Mouse (Mus musculus) hindbrain, embryonic 16.5 days (tissue): ENCODE data around the gene Il18. TPM values are rescaled to one million over a fixed set of nuclear protein-coding genes. Genes with fewer than 3 reads are reported as not detected.

ENCODE experiments used
- ATAC-seq: fragments of 200-750 bp; cut with Nextera tagmentation; 2 replicates; pipeline ENCODE4 v1.8.0; 2017; ENCODE audit warnings: moderate TSS enrichment, moderate library complexity
- H3K27ac ChIP-seq: fragments of 300-500 bp; sonication (generic); 2 replicates; pipeline ENCODE4 v1.5.1; 2014; ENCODE audit warnings: low read depth, mild to moderate bottlenecking, control low read depth, low read length, moderate library complexity
- H3K27me3 ChIP-seq: fragments of 300-500 bp; sonication (generic); replicated peaks from 2 replicates; pipeline ENCODE4 v1.6.1; 2014; ENCODE audit warnings: low read length; ENCODE audit not compliant: control insufficient read depth, insufficient read depth
- H3K36me3 ChIP-seq: fragments of 300-500 bp; sonication (generic); 2 replicates; pipeline ENCODE4 v1.6.1; 2014; ENCODE audit warnings: mild to moderate bottlenecking, low read length, moderate library complexity, mixed read lengths; ENCODE audit not compliant: control insufficient read depth, insufficient read depth
- H3K4me1 ChIP-seq: fragments of 300-500 bp; sonication (generic); 2 replicates; pipeline ENCODE4 v1.6.1; 2014; ENCODE audit warnings: low read depth, low read length; ENCODE audit not compliant: control insufficient read depth, insufficient read depth
- H3K4me2 ChIP-seq: fragments of 300-500 bp; sonication (generic); 2 replicates; pipeline ENCODE4 v1.6.1; 2014; ENCODE audit warnings: mild to moderate bottlenecking, low read length, control low read depth, moderate library complexity
- H3K4me3 ChIP-seq: fragments of 300-500 bp; sonication (generic); 2 replicates; pipeline ENCODE4 v1.5.1; 2014; ENCODE audit warnings: mild to moderate bottlenecking, low read length, control low read depth, moderate library complexity
- H3K9ac ChIP-seq: fragments of 300-500 bp; sonication (generic); 2 replicates; pipeline ENCODE4 v1.6.1; 2014; ENCODE audit warnings: low read depth, mild to moderate bottlenecking, control low read depth, low read length, moderate library complexity
- H3K9me3 ChIP-seq: fragments of 300-500 bp; sonication (generic); 2 replicates; pipeline ENCODE4 v1.6.1; 2014; ENCODE audit warnings: mild to moderate bottlenecking, low read length, moderate library complexity; ENCODE audit not compliant: control insufficient read depth
- WGBS: fragments of 180-500 bp; shearing (Covaris S2); extraction: QIAGEN DNeasy Blood & Tissue Kit; methylation state at CpG from one replicate; pipeline ENCODE4 v1.1.7; 2014; 5-methylcytosine and 5-hydroxymethylcytosine counted together
- polyA plus RNA-seq: library from polyadenylated mRNA; unstranded; fragments of >200 nt; fragmentation: Nextera tagmentation; extraction: Ambion mirVana; gene quantifications from 2 replicates; pipeline ENCODE4 v1.2.1, GENCODE M21; 2015

Il18 gene
- 19.3 and 21.9 TPM in 2 replicates for polyA plus RNA-seq

DNA sequence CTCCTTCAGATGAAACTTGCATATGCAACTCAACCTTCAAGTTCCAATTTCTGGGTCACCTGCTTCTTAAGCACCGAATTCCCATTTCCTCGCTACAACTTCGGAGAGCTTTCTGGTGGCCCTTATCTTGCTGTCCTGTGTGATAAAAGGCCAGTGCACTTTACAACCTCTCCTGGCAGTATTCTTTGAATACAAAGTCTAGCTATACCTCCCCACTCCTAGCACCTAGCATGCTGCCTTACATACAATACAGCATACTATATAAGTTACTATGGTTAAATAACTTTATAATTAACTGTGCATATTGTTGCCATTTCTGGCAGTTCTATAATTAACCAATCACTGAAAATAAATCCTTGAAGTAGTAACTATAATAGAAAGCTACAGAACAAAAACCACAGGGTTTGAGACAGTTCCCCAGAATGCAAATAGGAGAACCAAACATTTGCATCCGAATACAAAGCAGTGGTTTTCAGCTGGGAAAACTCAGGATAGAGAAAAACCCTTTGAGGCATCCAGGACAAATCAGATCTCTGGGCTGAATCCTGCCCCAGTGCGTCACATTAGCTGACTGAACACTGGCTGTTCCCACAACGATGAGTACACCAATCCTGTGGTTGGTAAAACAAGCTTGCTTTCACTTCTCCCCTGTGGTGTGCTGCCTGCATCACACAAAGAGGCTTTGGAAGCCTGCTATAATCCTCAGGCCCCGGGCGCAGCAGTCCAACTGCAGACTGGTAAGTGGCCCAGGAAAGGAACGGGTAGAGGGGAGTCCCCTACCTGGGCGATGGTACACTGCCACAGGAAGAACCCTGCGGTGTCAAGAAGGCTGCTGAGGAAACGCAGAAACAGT, at the start of gene Il18:
Gene Il18 (plus strand): TSS at position 587 of the 853 bp plus-strand sequence.
- Histone ChIP-seq H3K4me1 (peaks cover 6% of the 10 kb centered on the region), H3K36me3 (no peaks in the 10 kb centered on the region), H3K9ac (peak within 1 kb of the TSS; percentile 39), H3K27ac (peak within 1 kb of the TSS; percentile 69), H3K4me2 (peak within 1 kb of the TSS; percentile 55), H3K27me3 (no peaks in the 10 kb centered on the region), H3K4me3 (peak within 1 kb of the TSS; percentile 31), H3K9me3 (no peaks in the 10 kb centered on the region)
- ATAC-seq = peak; percentile 97
- WGBS = 22% methylated on average over 12 of the region's 12 CpGs

DNA sequence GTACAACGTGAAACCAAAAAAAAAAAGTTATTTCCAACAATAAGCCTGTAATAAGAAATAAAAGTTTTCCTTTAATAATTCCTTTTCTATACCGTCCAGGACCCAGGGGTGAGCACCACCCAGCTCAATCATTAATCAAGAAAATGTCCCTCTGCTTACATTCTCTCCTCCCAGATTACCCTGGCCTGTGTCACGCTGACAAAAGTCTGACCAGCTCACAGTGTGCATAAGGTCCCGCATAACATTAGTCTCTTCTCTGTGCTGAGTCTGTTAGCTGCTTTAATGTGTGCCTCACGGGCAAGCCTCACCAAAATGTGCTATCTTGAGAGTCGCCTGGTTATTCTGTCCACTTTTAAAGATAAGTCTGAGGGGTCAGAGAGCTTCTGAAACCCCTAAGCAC, 49.2 kb upstream of the Il18 start:
- WGBS = 48% methylated on average over 6 of the region's 6 CpGs
- no peak overlapping the region for H3K4me2 ChIP-seq
- no peak overlapping the region for H3K27ac ChIP-seq
- H3K27me3 ChIP-seq = no peaks in the 10 kb centered on the region
- H3K4me1 ChIP-seq = no peaks in the 10 kb centered on the region
- H3K9me3 ChIP-seq = no peaks in the 10 kb centered on the region
- H3K9ac ChIP-seq = no peak overlapping the region
- no peak overlapping the region for H3K4me3 ChIP-seq
- no peaks in the 10 kb centered on the region for H3K36me3 ChIP-seq
- no peak for ATAC-seq

DNA sequence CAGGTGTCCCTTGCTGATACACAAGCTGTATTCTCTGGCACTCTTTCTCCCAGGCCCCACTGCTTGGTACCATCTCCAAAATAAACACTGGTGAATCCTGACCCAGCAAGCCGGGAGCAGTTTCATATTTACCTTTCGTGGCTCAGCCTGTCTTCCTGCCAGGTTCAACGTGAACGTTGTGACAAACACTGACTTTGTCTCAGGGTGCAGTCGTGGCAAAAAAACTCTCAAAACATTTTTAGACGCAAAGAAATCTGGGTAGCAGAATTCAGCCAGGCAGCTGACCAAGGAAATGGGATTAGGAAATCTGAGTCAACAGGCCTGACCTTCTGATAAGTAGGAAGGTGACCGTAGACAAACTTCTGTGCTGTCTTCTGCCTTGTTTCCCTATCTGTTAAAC, 47.1 kb upstream of the Il18 start:
- no peak overlapping the region for H3K9ac ChIP-seq
- no peaks in the 10 kb centered on the region for H3K4me1 ChIP-seq
- no peak overlapping the region for H3K4me3 ChIP-seq
- no peak overlapping the region for H3K27ac ChIP-seq
- H3K27me3 ChIP-seq = no peaks in the 10 kb centered on the region
- H3K4me2 ChIP-seq = no peak overlapping the region
- H3K9me3 ChIP-seq = no peaks in the 10 kb centered on the region
- no peak for ATAC-seq
- WGBS = 85% methylated on average over 7 of the region's 7 CpGs
- no peaks in the 10 kb centered on the region for H3K36me3 ChIP-seq

DNA sequence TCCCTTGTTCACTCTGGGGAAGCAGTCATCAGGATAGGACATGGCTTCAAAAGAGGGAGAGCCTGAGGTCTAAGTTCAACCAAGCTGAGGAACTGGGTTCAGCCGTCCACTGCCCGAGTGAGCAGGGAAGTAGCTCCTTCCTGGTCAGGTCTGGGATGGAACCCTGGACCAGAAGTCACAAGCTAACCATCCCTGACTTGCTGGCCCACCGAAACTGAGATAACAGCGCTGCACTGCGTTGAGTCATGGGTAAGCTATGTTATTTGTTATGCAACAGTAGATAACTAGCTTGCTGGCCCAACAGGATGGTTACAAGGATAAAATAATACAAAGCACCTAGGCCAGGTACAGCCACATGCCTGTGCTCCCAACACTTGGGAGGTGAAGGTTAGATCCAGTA, 39.2 kb upstream of the Il18 start:
- Histone ChIP-seq H3K27me3 (no peaks in the 10 kb centered on the region), H3K4me2 (no peak overlapping the region), H3K9me3 (no peaks in the 10 kb centered on the region), H3K9ac (no peak overlapping the region), H3K4me1 (no peaks in the 10 kb centered on the region), H3K36me3 (no peaks in the 10 kb centered on the region), H3K4me3 (no peak overlapping the region), H3K27ac (no peak overlapping the region)
- no peak for ATAC-seq
- WGBS = 89% methylated on average over 5 of the region's 5 CpGs

DNA sequence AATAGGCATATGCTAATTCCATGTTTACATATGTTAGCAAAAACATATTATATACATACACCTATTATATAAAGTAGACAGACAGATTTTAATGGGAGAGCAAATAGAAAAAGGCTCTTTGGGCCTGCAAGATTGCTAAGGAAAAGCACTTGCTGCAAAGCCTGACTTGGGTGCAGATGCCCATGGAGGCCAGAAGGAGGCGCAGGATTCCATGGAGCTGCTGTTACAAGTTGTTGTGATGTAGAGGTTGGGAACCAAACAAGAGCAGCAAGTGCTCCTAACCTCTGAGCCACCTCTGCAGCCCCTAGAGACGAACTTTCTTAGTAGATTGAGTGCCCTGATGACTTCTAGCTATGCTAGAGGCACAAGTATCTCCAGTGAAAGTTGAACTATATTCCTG, 35.8 kb upstream of the Il18 start:
- H3K27me3 ChIP-seq = no peaks in the 10 kb centered on the region
- 10% methylated on average over 2 of the region's 2 CpGs for WGBS
- H3K9ac ChIP-seq = no peak overlapping the region
- no peaks in the 10 kb centered on the region for H3K4me1 ChIP-seq
- no peak overlapping the region for H3K4me2 ChIP-seq
- H3K9me3 ChIP-seq = no peaks in the 10 kb centered on the region
- 0 out of 2 replicates have a peak, but pooled peaks cover 3% of the 10 kb centered on the region for H3K36me3 ChIP-seq
- no peak overlapping the region for H3K4me3 ChIP-seq
- no peak overlapping the region for H3K27ac ChIP-seq
- ATAC-seq = no peak

DNA sequence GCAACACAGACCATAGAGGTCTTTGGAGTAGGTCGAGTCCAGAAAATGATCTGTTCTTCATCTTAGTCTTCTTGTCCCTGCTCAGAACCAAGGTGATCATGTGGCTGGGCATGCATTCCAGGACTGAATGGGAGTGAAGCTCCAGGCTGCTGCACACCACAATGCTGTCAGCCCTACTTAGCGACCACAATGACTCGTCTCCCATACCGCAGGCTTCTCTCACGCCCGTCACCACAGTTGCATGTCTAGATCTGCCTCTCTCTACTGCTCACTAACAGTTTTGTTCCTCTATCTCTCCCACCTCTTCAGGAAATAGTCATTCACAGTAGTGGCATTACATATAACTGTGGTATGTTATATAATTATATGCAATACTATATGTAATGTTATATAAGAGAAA, 33.9 kb upstream of the Il18 start:
- H3K4me1 ChIP-seq = no peaks in the 10 kb centered on the region
- no peak overlapping the region for H3K9ac ChIP-seq
- no peak for ATAC-seq
- 0 out of 2 replicates have a peak, but pooled peaks cover 3% of the 10 kb centered on the region for H3K36me3 ChIP-seq
- H3K4me2 ChIP-seq = no peak overlapping the region
- H3K9me3 ChIP-seq = no peaks in the 10 kb centered on the region
- 92% methylated on average over 6 of the region's 6 CpGs for WGBS
- no peak overlapping the region for H3K4me3 ChIP-seq
- H3K27ac ChIP-seq = no peak overlapping the region
- H3K27me3 ChIP-seq = no peaks in the 10 kb centered on the region

DNA sequence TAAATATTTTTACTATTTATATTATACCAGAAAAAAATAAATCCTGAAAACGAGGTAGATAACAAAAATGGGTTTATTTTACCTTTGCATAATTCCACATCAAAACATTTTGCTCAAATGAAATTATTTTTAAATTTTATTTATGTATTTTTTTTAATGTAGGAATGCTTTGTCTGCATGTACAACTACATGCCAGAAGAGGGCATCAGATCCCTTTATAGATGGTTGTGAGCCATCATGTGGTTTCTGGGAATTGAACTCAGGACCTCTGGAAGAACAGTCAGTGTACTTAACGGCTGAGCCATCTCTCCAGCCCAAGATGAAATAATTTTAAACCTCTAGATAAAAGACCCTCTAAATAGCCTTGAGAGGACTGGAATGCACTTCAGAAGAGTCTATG, 33.1 kb upstream of the Il18 start:
- no peaks in the 10 kb centered on the region for H3K9me3 ChIP-seq
- no peak overlapping the region for H3K9ac ChIP-seq
- no peaks in the 10 kb centered on the region for H3K27me3 ChIP-seq
- H3K36me3 ChIP-seq = 0 out of 2 replicates have a peak, but pooled peaks cover 3% of the 10 kb centered on the region
- WGBS = 59% methylated on average over 2 of the region's 2 CpGs
- no peaks in the 10 kb centered on the region for H3K4me1 ChIP-seq
- H3K4me3 ChIP-seq = no peak overlapping the region
- H3K27ac ChIP-seq = no peak overlapping the region
- H3K4me2 ChIP-seq = no peak overlapping the region
- no peak for ATAC-seq

DNA sequence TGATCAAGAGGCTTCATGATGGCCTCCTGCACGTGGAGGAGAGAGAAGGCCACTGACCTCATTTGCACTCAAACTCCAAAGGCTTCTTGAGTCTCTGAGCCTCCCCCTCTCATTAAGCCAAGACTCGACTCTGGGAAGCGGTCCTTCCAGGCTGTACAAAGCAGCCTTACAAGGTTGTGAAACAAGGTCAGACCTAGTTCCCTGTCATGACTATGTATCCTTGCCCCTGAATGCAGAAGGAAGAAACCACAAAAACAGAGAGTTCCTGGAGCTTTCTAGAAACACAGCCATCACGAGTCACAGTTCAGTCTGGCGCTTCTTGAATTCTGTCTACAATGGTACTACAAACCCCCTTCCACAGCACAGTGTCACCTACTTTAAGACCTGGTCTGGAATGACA, 32.1 kb upstream of the Il18 start:
- Histone ChIP-seq H3K4me2 (no peak overlapping the region), H3K9me3 (no peaks in the 10 kb centered on the region), H3K27ac (no peak overlapping the region), H3K27me3 (no peaks in the 10 kb centered on the region), H3K4me3 (no peak overlapping the region), H3K9ac (no peak overlapping the region), H3K4me1 (peaks cover 3% of the 10 kb centered on the region), H3K36me3 (0 out of 2 replicates have a peak, but pooled peaks cover 3% of the 10 kb centered on the region)
- 83% methylated on average over 5 of the region's 5 CpGs for WGBS
- ATAC-seq = no peak

DNA sequence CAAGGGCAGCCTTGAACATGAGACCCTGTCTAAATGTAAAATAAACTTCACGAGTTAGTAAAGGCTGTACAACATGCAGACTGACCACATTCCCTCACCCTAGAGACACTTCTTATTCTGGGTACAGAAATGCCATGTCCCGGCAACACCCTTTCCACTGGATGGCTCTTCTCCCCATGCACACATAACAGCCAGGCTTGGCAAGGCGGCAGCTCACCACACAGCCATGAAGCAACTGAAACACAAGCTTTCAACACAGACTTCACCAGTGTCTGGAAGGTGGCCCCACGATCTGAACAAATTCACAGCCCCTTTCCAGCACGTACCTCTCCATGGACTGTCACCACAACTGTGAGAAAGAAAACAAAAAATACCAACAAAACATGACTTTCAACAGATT, 29.7 kb upstream of the Il18 start:
- Histone ChIP-seq H3K4me3 (no peak overlapping the region), H3K27ac (no peak overlapping the region), H3K4me2 (no peak overlapping the region), H3K9me3 (no peaks in the 10 kb centered on the region), H3K36me3 (0 out of 2 replicates have a peak, but pooled peaks cover 3% of the 10 kb centered on the region), H3K27me3 (no peaks in the 10 kb centered on the region), H3K9ac (no peak overlapping the region), H3K4me1 (peaks cover 8% of the 10 kb centered on the region)
- WGBS = 93% methylated on average over 5 of the region's 5 CpGs
- no peak for ATAC-seq
